ENCODE assay signal across 18 mouse cellular contexts in the genomic region with DNA sequence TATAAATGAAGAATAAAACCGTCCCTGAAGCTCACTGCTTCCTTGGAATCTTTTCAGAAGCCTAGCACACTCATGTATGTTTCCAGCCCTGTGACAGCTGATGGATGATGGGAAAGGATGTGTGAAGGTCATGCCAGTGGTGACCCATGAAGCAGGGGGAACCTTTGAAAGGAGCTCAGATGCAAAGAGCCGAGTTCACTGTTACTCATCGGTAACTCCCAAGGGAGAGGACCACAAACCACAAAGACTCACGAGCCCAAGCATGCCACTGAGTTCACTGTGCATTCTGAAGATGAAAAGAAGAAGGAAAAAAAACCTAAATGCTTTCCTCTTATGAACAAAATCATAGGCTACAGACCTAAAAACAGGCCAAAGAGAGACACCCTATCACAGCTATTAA.
"Had no signal": no experiment of that assay in that cellular context is flagged by ENCODE, and none has a peak within 500 bp of the region (broad histone marks: within the 10 kb centered on the region; RNA-seq: fewer than 3 reads in every experiment).

No protein-coding gene starts in this region.

- H3K4me1 ChIP-seq: liver, embryonic 13.5 days; midbrain, embryonic 12.5 days had no signal

- H3K9me3 ChIP-seq: limb, embryonic 10.5 days; limb, embryonic 13.5 days; liver, embryonic 13.5 days; midbrain, embryonic 12.5 days; midbrain, embryonic 15.5 days; neural tube, embryonic 12.5 days; neural tube, embryonic 15.5 days had no signal

- ATAC-seq: midbrain, embryonic 15.5 days had no signal

- H3K27ac ChIP-seq: kidney, postnatal 0 days; limb, embryonic 10.5 days; limb, embryonic 13.5 days; liver, embryonic 13.5 days; macrophage; midbrain, embryonic 12.5 days; midbrain, embryonic 15.5 days; neural tube, embryonic 12.5 days; neural tube, embryonic 15.5 days had no signal

- H3K9ac ChIP-seq: limb, embryonic 13.5 days; liver, embryonic 13.5 days; midbrain, embryonic 12.5 days; midbrain, embryonic 15.5 days; neural tube, embryonic 12.5 days; neural tube, embryonic 15.5 days had no signal

- H3K4me2 ChIP-seq: limb, embryonic 13.5 days; liver, embryonic 13.5 days; midbrain, embryonic 12.5 days; midbrain, embryonic 15.5 days; neural tube, embryonic 12.5 days; neural tube, embryonic 15.5 days had no signal

- H3K4me3 ChIP-seq: limb, embryonic 10.5 days; limb, embryonic 13.5 days; liver, embryonic 13.5 days; midbrain, embryonic 12.5 days; midbrain, embryonic 15.5 days; neural tube, embryonic 12.5 days; neural tube, embryonic 15.5 days had no signal

- DNase-seq: kidney, adult 18-20 months; kidney, adult 9 months; liver; liver, embryonic 13.5 days; lung, adult 2 months; lung, postnatal 14 days; retina, postnatal 1 day; right cerebral cortex, postnatal 25 days; thymus, adult 18-20 months; thymus, postnatal 36 days had no signal

- H3K27me3 ChIP-seq: liver, embryonic 13.5 days had no signal

- H3K36me3 ChIP-seq: limb, embryonic 10.5 days; limb, embryonic 13.5 days; liver, embryonic 13.5 days; midbrain, embryonic 12.5 days; midbrain, embryonic 15.5 days; neural tube, embryonic 12.5 days; neural tube, embryonic 15.5 days had no signal
